Mouse (Mus musculus) stomach, embryonic 14.5 days (tissue): ENCODE results near the gene Ppp1r1b. TPM values are rescaled to one million over a fixed set of nuclear protein-coding genes. Genes with fewer than 3 reads are reported as not detected.

Source experiments
- ATAC-seq: fragments of 200-750 bp; cut with Nextera tagmentation; 2 replicates; pipeline ENCODE4 v1.8.0; 2017; ENCODE audit warnings: low read depth, moderate TSS enrichment; ENCODE audit not compliant: insufficient number of reproducible peaks, insufficient read depth, low FRiP score
- H3K27ac ChIP-seq: fragments of 300-500 bp; sonication (generic); 2 replicates; pipeline ENCODE4 v1.5.1; 2014; ENCODE audit warnings: mild to moderate bottlenecking, low read length, moderate library complexity, mixed read lengths
- H3K27me3 ChIP-seq: fragments of 300-500 bp; sonication (generic); 2 replicates; pipeline ENCODE4 v1.6.1; 2014; ENCODE audit warnings: low read length, control low read depth, mixed read lengths; ENCODE audit not compliant: control insufficient read depth, insufficient read depth
- H3K36me3 ChIP-seq: fragments of 300-500 bp; sonication (generic); 2 replicates; pipeline ENCODE4 v1.6.1; 2014; ENCODE audit warnings: mild to moderate bottlenecking, control low read depth, low read length, moderate library complexity, mixed read lengths; ENCODE audit not compliant: control insufficient read depth, insufficient read depth
- H3K4me1 ChIP-seq: fragments of 300-500 bp; sonication (generic); 2 replicates; pipeline ENCODE4 v1.6.1; 2014; ENCODE audit warnings: low read length, control low read depth, mixed read lengths; ENCODE audit not compliant: control insufficient read depth, insufficient read depth
- H3K4me2 ChIP-seq: fragments of 300-500 bp; sonication (generic); replicated peaks from 2 replicates; pipeline ENCODE4 v1.6.1; 2014; ENCODE audit warnings: low read depth, low read length, control low read depth
- H3K4me3 ChIP-seq: fragments of 300-500 bp; sonication (generic); 2 replicates; pipeline ENCODE4 v1.5.1; 2014; ENCODE audit warnings: low read depth, low read length, control low read depth
- H3K9ac ChIP-seq: fragments of 300-500 bp; sonication (generic); replicated peaks from 2 replicates; pipeline ENCODE4 v1.6.1; 2014; ENCODE audit warnings: low read depth, mild to moderate bottlenecking, control low read depth, low read length, moderate library complexity, mixed read lengths
- H3K9me3 ChIP-seq: fragments of 300-500 bp; sonication (generic); 2 replicates; pipeline ENCODE4 v1.6.1; 2016; ENCODE audit warnings: low read depth, low read length, control low read depth; ENCODE audit not compliant: control insufficient read depth
- WGBS: fragments of 180-500 bp; shearing (Covaris S2); extraction: QIAGEN DNeasy Blood & Tissue Kit; methylation state at CpG from one replicate; pipeline ENCODE4 v1.1.7; 2014; 5-methylcytosine and 5-hydroxymethylcytosine counted together
- polyA plus RNA-seq: library from polyadenylated mRNA; unstranded; fragments of >200 nt; fragmentation: Nextera tagmentation; extraction: Ambion mirVana; gene quantifications from 2 replicates; pipeline ENCODE4 v1.2.1, GENCODE M21; 2014

The Ppp1r1b gene
- polyA plus RNA-seq, 1 experiment from 2014 or later: 8.7 TPM

DNA sequence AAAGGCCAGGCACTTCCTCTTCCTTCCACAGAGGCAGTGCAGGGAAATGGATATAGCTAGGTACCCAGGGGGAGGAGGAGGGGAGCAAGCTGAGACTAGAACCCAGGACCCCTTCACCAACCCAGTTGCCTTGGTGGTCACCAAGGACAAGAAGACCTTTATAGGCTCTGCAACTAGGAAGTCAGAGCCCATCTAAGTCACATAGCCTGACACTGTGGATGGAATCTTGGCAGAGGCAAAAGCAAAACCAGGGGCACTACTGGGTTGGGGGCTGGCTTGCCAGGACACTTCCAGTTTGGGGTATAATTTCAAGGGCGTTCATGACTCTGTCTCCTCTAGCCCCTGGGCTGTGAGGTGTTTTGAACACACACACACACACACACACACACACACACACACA is 16.8 kb upstream of the Ppp1r1b start:
- 40% methylated on average over 1 of the region's 1 CpGs for WGBS
- Histone ChIP-seq H3K4me2 (no peak overlapping the region), H3K27me3 (peaks cover 94% of the 10 kb centered on the region), H3K27ac (no peak overlapping the region), H3K4me3 (no peak overlapping the region), H3K4me1 (no peaks in the 10 kb centered on the region), H3K9ac (no peak overlapping the region), H3K9me3 (no peaks in the 10 kb centered on the region), H3K36me3 (no peaks in the 10 kb centered on the region)
- no peak for ATAC-seq

GRCm38 (mm10) chr11:98332186-98332585 is 16.0 kb upstream of the Ppp1r1b start:
- Histone ChIP-seq H3K4me1 (no peaks in the 10 kb centered on the region), H3K27me3 (peaks cover 95% of the 10 kb centered on the region), H3K27ac (no peak overlapping the region), H3K9me3 (no peaks in the 10 kb centered on the region), H3K9ac (no peak overlapping the region), H3K4me2 (no peak overlapping the region), H3K4me3 (no peak overlapping the region), H3K36me3 (no peaks in the 10 kb centered on the region)
- 89% methylated on average over 3 of the region's 3 CpGs for WGBS
- no peak for ATAC-seq

- Histone ChIP-seq H3K27me3 (peaks cover 96% of the 10 kb centered on the region), H3K9me3 (no peaks in the 10 kb centered on the region), H3K9ac (no peak overlapping the region), H3K4me1 (no peaks in the 10 kb centered on the region), H3K36me3 (no peaks in the 10 kb centered on the region), H3K27ac (no peak overlapping the region), H3K4me3 (no peak overlapping the region), H3K4me2 (no peak overlapping the region)
- ATAC-seq: no peak
- WGBS: 62% methylated on average over 4 of the region's 4 CpGs
These were observed 15.4 kb upstream of the Ppp1r1b start for GRCm38 (mm10) chr11:98332841-98333240.

- Histone ChIP-seq H3K4me1 (peaks cover under 1% of the 10 kb centered on the region; the same call in 1 of the 2 replicates), H3K27ac (no peak overlapping the region), H3K9ac (no peak overlapping the region), H3K9me3 (no peaks in the 10 kb centered on the region), H3K36me3 (no peaks in the 10 kb centered on the region), H3K4me3 (no peak overlapping the region), H3K4me2 (no peak overlapping the region), H3K27me3 (peaks cover 96% of the 10 kb centered on the region)
- WGBS: 71% methylated on average over 10 of the region's 10 CpGs
- ATAC-seq: no peak
These were observed 14.9 kb upstream of the Ppp1r1b start for GRCm38 (mm10) chr11:98333263-98333696.

DNA sequence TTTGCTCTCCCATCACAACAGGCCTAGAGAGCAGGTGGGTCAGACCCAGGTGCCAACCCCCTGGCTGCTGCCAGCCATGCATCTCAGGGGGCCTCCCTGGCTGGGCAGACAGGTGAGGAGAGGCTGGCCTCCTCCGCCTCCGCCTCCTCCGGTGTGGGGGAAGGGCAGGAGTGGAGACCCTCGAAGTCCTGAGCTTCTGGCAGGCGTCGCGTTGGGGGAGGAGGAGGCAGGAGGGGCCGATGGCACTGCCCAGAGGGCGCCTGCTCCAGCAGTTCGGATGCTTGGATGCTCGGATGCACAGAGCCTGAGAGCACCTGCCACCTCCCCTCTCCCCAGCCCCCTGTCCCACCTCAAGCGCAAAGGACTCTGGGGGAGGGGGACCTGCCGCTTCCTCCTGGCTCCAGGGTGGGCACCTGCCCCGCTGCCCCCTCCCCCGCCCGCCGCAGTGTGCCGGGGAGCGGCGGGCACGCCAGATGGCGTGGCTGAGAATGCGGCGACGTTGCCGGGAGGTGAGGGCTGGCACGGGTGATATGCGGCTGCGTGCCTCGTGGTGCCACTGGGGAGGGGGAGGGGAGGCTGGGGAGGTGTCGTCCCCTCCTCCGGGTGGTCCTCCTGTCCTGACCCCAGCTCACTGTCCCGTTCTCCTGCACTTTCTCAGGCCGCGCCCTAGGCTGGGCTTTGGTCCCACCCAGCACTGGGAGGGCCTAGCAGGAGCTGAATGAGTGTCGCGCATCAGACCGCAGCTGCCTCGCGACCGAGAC is 14.0 kb upstream of the Ppp1r1b start:
- H3K27ac ChIP-seq: no peak overlapping the region
- H3K9ac ChIP-seq: no peak overlapping the region
- WGBS: 2% methylated on average over 39 of the region's 41 CpGs
- no peak for ATAC-seq
- H3K9me3 ChIP-seq: no peaks in the 10 kb centered on the region
- H3K4me1 ChIP-seq: peaks cover 5% of the 10 kb centered on the region
- no peak overlapping the region for H3K4me3 ChIP-seq
- peaks cover 96% of the 10 kb centered on the region for H3K27me3 ChIP-seq
- H3K36me3 ChIP-seq: no peaks in the 10 kb centered on the region
- peak overlapping the region; percentile 28 for H3K4me2 ChIP-seq

- Histone ChIP-seq H3K9me3 (no peaks in the 10 kb centered on the region), H3K9ac (no peak overlapping the region), H3K4me2 (no peak overlapping the region), H3K27me3 (peaks cover 96% of the 10 kb centered on the region), H3K27ac (no peak overlapping the region), H3K4me3 (no peak overlapping the region), H3K36me3 (no peaks in the 10 kb centered on the region), H3K4me1 (peaks cover 5% of the 10 kb centered on the region)
- ATAC-seq: no peak
- 7% methylated on average over 9 of the region's 9 CpGs for WGBS
These were observed 13.0 kb upstream of the Ppp1r1b start for GRCm38 (mm10) chr11:98335250-98335649.

DNA sequence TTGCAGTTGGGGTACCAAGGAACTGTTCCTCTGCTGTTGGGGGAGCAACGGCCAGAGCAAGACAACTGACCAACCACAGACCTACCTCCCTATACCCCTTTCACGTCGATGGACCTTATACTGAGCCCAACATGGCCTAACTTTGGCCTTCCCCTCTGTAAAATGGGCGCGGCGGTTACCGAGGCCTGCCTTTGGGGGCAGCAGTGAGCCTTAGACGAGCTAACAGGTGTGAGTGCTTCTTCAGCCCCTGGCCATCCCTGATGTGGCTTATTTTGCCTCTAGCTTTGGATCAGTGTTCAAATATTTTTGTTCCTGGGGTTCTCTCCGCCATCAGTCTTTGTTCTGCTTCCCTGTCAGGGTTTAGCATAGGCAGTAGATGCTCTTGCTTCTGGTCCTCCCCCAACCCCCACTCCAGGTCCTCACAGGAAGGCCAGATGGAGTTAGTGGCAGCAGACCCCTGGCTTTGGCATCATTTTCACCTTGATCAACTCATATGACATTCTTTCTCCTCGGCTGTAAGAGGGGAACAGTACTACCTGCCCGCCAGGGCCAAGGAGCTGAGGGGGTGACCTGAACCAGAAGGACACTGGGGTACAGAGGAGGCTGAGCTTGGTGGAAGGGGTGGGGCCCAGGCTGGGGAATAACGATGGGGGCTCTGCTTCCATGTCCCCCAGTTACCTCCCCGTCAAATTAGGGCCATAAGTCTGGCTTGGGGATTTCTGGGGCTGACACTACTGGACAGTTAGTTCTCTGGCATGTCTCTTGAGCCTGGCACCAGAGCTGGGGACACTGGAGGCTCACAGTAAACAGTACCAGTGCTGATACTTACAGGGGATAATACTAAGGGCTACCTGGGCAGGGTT is 11.7 kb upstream of the Ppp1r1b start:
- H3K4me1 ChIP-seq: peaks cover 5% of the 10 kb centered on the region
- H3K4me2 ChIP-seq: no peak overlapping the region
- peaks cover 89% of the 10 kb centered on the region for H3K27me3 ChIP-seq
- H3K9me3 ChIP-seq: no peaks in the 10 kb centered on the region
- no peak for ATAC-seq
- no peak overlapping the region for H3K4me3 ChIP-seq
- H3K9ac ChIP-seq: no peak overlapping the region
- 22% methylated on average over 13 of the region's 13 CpGs for WGBS
- H3K27ac ChIP-seq: no peak overlapping the region
- no peaks in the 10 kb centered on the region for H3K36me3 ChIP-seq

- Histone ChIP-seq H3K36me3 (no peaks in the 10 kb centered on the region), H3K4me1 (peaks cover 10% of the 10 kb centered on the region), H3K4me3 (peak overlapping the region; percentile 47), H3K9ac (0 out of 2 replicates have a peak overlapping the region, but pooled peaks have one; percentile 6), H3K27me3 (peaks cover 74% of the 10 kb centered on the region), H3K27ac (no peak overlapping the region), H3K4me2 (peak overlapping the region; percentile 98), H3K9me3 (no peaks in the 10 kb centered on the region)
- no peak for ATAC-seq
- WGBS: under 1% methylated on average over 55 of the region's 57 CpGs
These were observed 9.7 kb upstream of the Ppp1r1b start for GRCm38 (mm10) chr11:98338507-98338961.
